Mouse (Mus musculus): ENCODE measurements around the gene Nfat5. TPM values are rescaled to one million over a fixed set of nuclear protein-coding genes. Genes with fewer than 3 reads are reported as not detected.
A peak's percentile ranks its signal among the peaks of the same experiment; 100 is the strongest.

Gene Nfat5
- polyA plus RNA-seq, 1 experiment = 60.8 TPM

GRCm38 (mm10) chr8:107292119-107292927 lies 947 bp upstream of the Nfat5 start:
- DNase-seq (ENCODE audit: low spot score) = no peak

- DNase-seq (ENCODE audit: low spot score) = peak; percentile 54
These were observed 665 bp downstream of the Nfat5 start for GRCm38 (mm10) chr8:107293641-107294628.

- no peak for DNase-seq (ENCODE audit: low spot score)
These were observed 2.2 kb downstream of the Nfat5 start for GRCm38 (mm10) chr8:107295450-107295849.

- no peak for DNase-seq (ENCODE audit: low spot score)
These were observed 18.6 kb downstream of the Nfat5 start for GRCm38 (mm10) chr8:107311876-107312275.

GRCm38 (mm10) chr8:107324142-107324541 lies 30.9 kb downstream of the Nfat5 start:
- no peak for DNase-seq (ENCODE audit: low spot score)

- no peak for DNase-seq (ENCODE audit: low spot score)
These were observed 36.3 kb downstream of the Nfat5 start for GRCm38 (mm10) chr8:107329595-107329994.

- no peak for DNase-seq (ENCODE audit: low spot score)
These were observed 43.2 kb downstream of the Nfat5 start for GRCm38 (mm10) chr8:107336480-107336879.

GRCm38 (mm10) chr8:107370311-107370710 lies 77.0 kb downstream of the Nfat5 start:
- DNase-seq (ENCODE audit: low spot score) = no peak

- DNase-seq (ENCODE audit: low spot score) = no peak
These were observed 84.1 kb downstream of the Nfat5 start for GRCm38 (mm10) chr8:107377346-107377745.

- no peak for DNase-seq (ENCODE audit: low spot score)
These were observed 87.5 kb downstream of the Nfat5 start for GRCm38 (mm10) chr8:107380734-107381133.

- no peak for DNase-seq (ENCODE audit: low spot score)
These were observed 88.4 kb downstream of the Nfat5 start for GRCm38 (mm10) chr8:107381666-107382065.

GRCm38 (mm10) chr8:107382898-107383297 lies 89.6 kb downstream of the Nfat5 start:
- DNase-seq (ENCODE audit: low spot score) = no peak

GRCm38 (mm10) chr8:107384651-107385050 lies 91.4 kb downstream of the Nfat5 start:
- no peak for DNase-seq (ENCODE audit: low spot score)

- no peak for DNase-seq (ENCODE audit: low spot score)
These were observed 91.8 kb downstream of the Nfat5 start for GRCm38 (mm10) chr8:107385063-107385462.

GRCm38 (mm10) chr8:107386171-107386570 lies 92.9 kb downstream of the Nfat5 start:
- DNase-seq (ENCODE audit: low spot score) = no peak

GRCm38 (mm10) chr8:107386642-107387041 lies 93.4 kb downstream of the Nfat5 start:
- DNase-seq (ENCODE audit: low spot score) = no peak

- no peak for DNase-seq (ENCODE audit: low spot score)
These were observed 94.6 kb downstream of the Nfat5 start for GRCm38 (mm10) chr8:107387861-107388260.

- DNase-seq (ENCODE audit: low spot score) = no peak
These were observed 96.3 kb downstream of the Nfat5 start for GRCm38 (mm10) chr8:107389557-107389956.

- peak; percentile 6 for DNase-seq (ENCODE audit: low spot score)
These were observed 97.3 kb downstream of the Nfat5 start for GRCm38 (mm10) chr8:107390476-107391135.

GRCm38 (mm10) chr8:107391136-107391516 lies 97.9 kb downstream of the Nfat5 start:
- DNase-seq (ENCODE audit: low spot score) = no peak

- DNase-seq (ENCODE audit: low spot score) = no peak
These were observed 102.1 kb downstream of the Nfat5 start for GRCm38 (mm10) chr8:107395397-107395796.

GRCm38 (mm10) chr8:107396106-107396670 lies 102.9 kb downstream of the Nfat5 start:
- no peak for DNase-seq (ENCODE audit: low spot score)
